Mouse (Mus musculus) forebrain, postnatal 0 days (tissue): ENCODE results near the gene Fdx1. TPM values are rescaled to one million over a fixed set of nuclear protein-coding genes. Genes with fewer than 3 reads are reported as not detected.

ENCODE experiments used
- ATAC-seq: fragments of 200-750 bp; cut with Nextera tagmentation; 2 replicates; pipeline ENCODE4 v1.8.0; 2017; ENCODE audit warnings: mild to moderate bottlenecking, moderate library complexity
- DNase-seq: peaks from one replicate; pipeline ENCODE4 v3.0.0-alpha.2; 2015
- H3K27ac ChIP-seq: fragments of 300-500 bp; sonication (generic); 2 replicates; pipeline ENCODE4 v1.5.1; 2014; ENCODE audit warnings: low read depth, mild to moderate bottlenecking, antibody characterized with exemption, low read length, moderate library complexity, mixed read lengths
- H3K27me3 ChIP-seq: fragments of 300-500 bp; sonication (generic); 2 replicates; pipeline ENCODE4 v1.6.1; 2014; ENCODE audit warnings: mild to moderate bottlenecking, low read length, mixed read lengths; ENCODE audit not compliant: insufficient read depth
- H3K36me3 ChIP-seq: fragments of 300-500 bp; sonication (generic); 2 replicates; pipeline ENCODE4 v1.6.1; 2014; ENCODE audit warnings: mild to moderate bottlenecking, moderate library complexity; ENCODE audit not compliant: insufficient read depth
- H3K4me1 ChIP-seq: fragments of 300-500 bp; sonication (generic); 2 replicates; pipeline ENCODE4 v1.6.1; 2014; ENCODE audit warnings: antibody characterized with exemption; ENCODE audit not compliant: insufficient read depth
- H3K4me2 ChIP-seq: fragments of 300-500 bp; sonication (generic); 2 replicates; pipeline ENCODE4 v1.6.1; 2014; ENCODE audit warnings: low read depth, mild to moderate bottlenecking, moderate library complexity
- H3K4me3 ChIP-seq: fragments of 300-500 bp; sonication (generic); 2 replicates; pipeline ENCODE4 v1.5.1; 2014; ENCODE audit warnings: low read depth, low read length, mixed read lengths
- H3K9ac ChIP-seq: fragments of 300-500 bp; sonication (generic); 2 replicates; pipeline ENCODE4 v1.6.1; 2014; ENCODE audit warnings: mild to moderate bottlenecking
- H3K9me3 ChIP-seq: fragments of 300-500 bp; sonication (generic); 2 replicates; pipeline ENCODE4 v1.6.1; 2016; ENCODE audit warnings: low read length
- CTCF ChIP-seq: sonication (generic); IDR thresholded peaks from 2 replicates; pipeline ENCODE4 v1.5.1; 2016; ENCODE audit warnings: antibody characterized with exemption, control low read depth, low read depth
- WGBS: fragments of 180-500 bp; shearing (Covaris S2); extraction: QIAGEN DNeasy Blood & Tissue Kit; methylation state at CpG from one replicate; pipeline ENCODE4 v1.1.7; 2014; 5-methylcytosine and 5-hydroxymethylcytosine counted together
- polyA plus RNA-seq: library from polyadenylated mRNA; unstranded; fragments of >200 nt; fragmentation: Nextera tagmentation; extraction: Ambion mirVana; gene quantifications from 2 replicates; pipeline ENCODE4 v1.2.1, GENCODE M21; 2015
- total RNA-seq: library from RNA; depleted of rRNA; stranded (reverse); fragments of >200 nt; gene quantifications from 2 replicates; pipeline ENCODE4 v1.2.3, GENCODE M21; 2014; rRNA removed

Gene Fdx1
- total and polyA plus RNA-seq, 2 experiments from 2014 or later, result 23.0 to 45.2 TPM

GRCm38 (mm10) chr9:51908838-51909237, 54.5 kb downstream of the Fdx1 start:
- no peak overlapping the region for H3K4me3 ChIP-seq
- no peaks in the 10 kb centered on the region for H3K4me1 ChIP-seq
- ATAC-seq (peak; percentile 74), DNase-seq (peak; percentile 87)
- H3K36me3 ChIP-seq, result no peaks in the 10 kb centered on the region
- 52% methylated on average over 2 of the region's 2 CpGs for WGBS
- peak; percentile 93 for TF ChIP-seq CTCF
- no peaks in the 10 kb centered on the region for H3K27me3 ChIP-seq
- no peak overlapping the region for H3K9ac ChIP-seq
- H3K4me2 ChIP-seq, result no peak overlapping the region
- H3K27ac ChIP-seq, result no peak overlapping the region
- no peaks in the 10 kb centered on the region for H3K9me3 ChIP-seq

GRCm38 (mm10) chr9:51908255-51908654, 55.1 kb downstream of the Fdx1 start:
- Histone ChIP-seq H3K4me1 (no peaks in the 10 kb centered on the region), H3K27me3 (no peaks in the 10 kb centered on the region), H3K4me2 (no peak overlapping the region), H3K9ac (no peak overlapping the region), H3K9me3 (no peaks in the 10 kb centered on the region), H3K27ac (no peak overlapping the region), H3K4me3 (no peak overlapping the region), H3K36me3 (no peaks in the 10 kb centered on the region)
- DNase-seq (no peak), ATAC-seq (no peak)
- WGBS, result 74% methylated on average over 3 of the region's 3 CpGs
- no peak for TF ChIP-seq CTCF

DNA sequence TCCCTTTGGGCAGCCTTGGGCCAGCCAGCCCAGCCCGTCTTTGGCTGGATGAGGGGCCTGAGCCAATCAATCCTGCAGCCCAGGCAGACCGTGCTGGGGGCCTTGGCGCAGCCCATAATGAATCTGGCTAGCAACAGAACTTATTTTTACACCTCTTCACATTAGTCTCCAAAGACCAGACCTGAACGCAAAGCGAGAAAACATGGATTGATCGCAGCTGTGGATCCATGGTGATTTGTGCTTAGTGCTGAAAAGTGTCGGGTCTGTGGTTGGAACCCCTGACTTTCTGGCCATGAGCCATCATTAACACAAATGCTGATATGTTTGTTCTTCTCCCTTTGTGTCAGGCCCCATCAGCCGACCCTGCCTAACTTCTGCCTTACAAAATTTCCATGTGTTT, 56.4 kb downstream of the Fdx1 start:
- TF ChIP-seq CTCF, result no peak
- H3K27ac ChIP-seq, result no peak overlapping the region
- no peaks in the 10 kb centered on the region for H3K36me3 ChIP-seq
- no peak overlapping the region for H3K4me2 ChIP-seq
- no peak overlapping the region for H3K4me3 ChIP-seq
- no peaks in the 10 kb centered on the region for H3K27me3 ChIP-seq
- 0 out of 2 replicates have a peak, but pooled peaks cover 2% of the 10 kb centered on the region for H3K9me3 ChIP-seq
- no peak overlapping the region for H3K9ac ChIP-seq
- no peak for ATAC-seq
- DNase-seq, result no peak
- 75% methylated on average over 8 of the region's 8 CpGs for WGBS
- no peaks in the 10 kb centered on the region for H3K4me1 ChIP-seq

Other genes with a start within 250 kb of the Fdx1 start
- gene Arhgap20, start 198.2 kb downstream of the Fdx1 start, total RNA-seq, result 40.1 and 41.1 TPM in 2 replicates
- gene Arhgap20, start 198.2 kb downstream of the Fdx1 start, polyA plus RNA-seq, result 15.3 and 22.8 TPM in 2 replicates
- 75.4 and 84.6 TPM in 2 replicates for gene Rdx, start 83.6 kb upstream of the Fdx1 start, total RNA-seq
- gene Rdx, start 83.6 kb upstream of the Fdx1 start, polyA plus RNA-seq, result 66.9 and 81.7 TPM in 2 replicates
- 12.1 and 18.5 TPM in 2 replicates for gene Zc3h12c, start 205.0 kb upstream of the Fdx1 start, total RNA-seq
- gene Zc3h12c, start 205.0 kb upstream of the Fdx1 start, polyA plus RNA-seq, result 3.0 and 3.2 TPM in 2 replicates